Mouse (Mus musculus) lung, adult 2 months (tissue): ENCODE results near the gene Flii. TPM values are rescaled to one million over a fixed set of nuclear protein-coding genes. Genes with fewer than 3 reads are reported as not detected.

Experiments
- DNase-seq: peaks from one replicate; pipeline ENCODE4 v3.0.0; 2022
- H3K4me1 ChIP-seq: fragments of 200-500 bp; 2 replicates; pipeline ENCODE4 v1.6.1; 2011; ENCODE audit warnings: low read length; ENCODE audit not compliant: control insufficient read depth, insufficient read depth
- H3K4me3 ChIP-seq: fragments of 200-500 bp; replicated peaks from 2 replicates; pipeline ENCODE3; 2011; ENCODE audit warnings: low read depth, mild to moderate bottlenecking, control low read depth, low read length; ENCODE audit errors: extremely low read depth
- CTCF ChIP-seq: fragments of 200-500 bp; IDR thresholded peaks from 2 replicates; pipeline ENCODE4 v1.5.1; 2011; ENCODE audit warnings: mild to moderate bottlenecking, low read length, control low read depth; ENCODE audit not compliant: insufficient read depth
- POLR2A ChIP-seq: fragments of 200-500 bp; IDR thresholded peaks from 2 replicates; pipeline ENCODE4 v1.6.1; 2011; ENCODE audit warnings: low read depth, mild to moderate bottlenecking, control low read depth, low read length, borderline replicate concordance; ENCODE audit errors: extremely low read depth
- WGBS: fragments of 180-500 bp; shearing (Covaris S2); methylation state at CpG from one replicate; pipeline ENCODE4 v1.1.7; 2018; 5-methylcytosine and 5-hydroxymethylcytosine counted together
- polyA plus RNA-seq: library from polyadenylated mRNA; depleted of rRNA; stranded (reverse); fragments of >200 nt; gene quantifications from 2 replicates; pipeline ENCODE4 v1.2.3, GENCODE M21; 2012; rRNA removed

Gene Flii
- polyA plus RNA-seq: 236 and 264 TPM in 2 replicates

- H3K4me3 ChIP-seq: peak within 1 kb of the TSS; percentile 99
- peaks cover 18% of the 10 kb centered on the region for H3K4me1 ChIP-seq
- WGBS: under 1% methylated on average over 68 of the region's 71 CpGs
Observed at GRCm38 (mm10) chr11:60726601-60727391, at the start of gene Flii. TSS of gene Flii (minus strand) at chr11:60727263.

GRCm38 (mm10) chr11:60776107-60776828, 49.2 kb upstream of the Flii start:
- TF ChIP-seq CTCF (no peak), POLR2A (no peak)
- no peak for DNase-seq
- H3K4me3 ChIP-seq: peak overlapping the region; percentile 90
- WGBS: 3% methylated on average over 17 of the region's 17 CpGs
- peaks cover 35% of the 10 kb centered on the region for H3K4me1 ChIP-seq

More at GRCm38 (mm10) chr11:60726601-60727391, at the start of gene Flii:
- peak; percentile 84 for DNase-seq
- TF ChIP-seq POLR2A (peak; percentile 76), CTCF (no peak)

GRCm38 (mm10) chr11:60775578-60775977, 48.5 kb upstream of the Flii start:
- Histone ChIP-seq H3K4me3 (no peak overlapping the region), H3K4me1 (peaks cover 29% of the 10 kb centered on the region)
- no peak for DNase-seq
- TF ChIP-seq CTCF (no peak), POLR2A (no peak)
- 47% methylated on average over 6 of the region's 6 CpGs for WGBS

- H3K4me1 ChIP-seq: peaks cover 22% of the 10 kb centered on the region
- no peak for TF ChIP-seq CTCF
- TF ChIP-seq POLR2A: no peak
- DNase-seq: no peak
- WGBS: 17% methylated on average over 1 of the region's 1 CpGs
- H3K4me3 ChIP-seq: no peak overlapping the region
Observed at GRCm38 (mm10) chr11:60774841-60775240, 47.8 kb upstream of the Flii start.

- peaks cover 16% of the 10 kb centered on the region for H3K4me1 ChIP-seq
- no peak for DNase-seq
- TF ChIP-seq CTCF: no peak
- no peak for TF ChIP-seq POLR2A
- WGBS: 91% methylated on average over 3 of the region's 3 CpGs
- no peak overlapping the region for H3K4me3 ChIP-seq
Observed at GRCm38 (mm10) chr11:60774158-60774689, 47.2 kb upstream of the Flii start.

GRCm38 (mm10) chr11:60772161-60772560, 45.1 kb upstream of the Flii start:
- 82% methylated on average over 4 of the region's 4 CpGs for WGBS

GRCm38 (mm10) chr11:60770776-60771175, 43.7 kb upstream of the Flii start:
- no peak overlapping the region for H3K4me3 ChIP-seq
- TF ChIP-seq CTCF (no peak), POLR2A (no peak)
- DNase-seq: no peak
- peaks cover 4% of the 10 kb centered on the region for H3K4me1 ChIP-seq
- WGBS: 89% methylated on average over 3 of the region's 3 CpGs

More at GRCm38 (mm10) chr11:60772161-60772560, 45.1 kb upstream of the Flii start:
- H3K4me3 ChIP-seq: no peak overlapping the region
- H3K4me1 ChIP-seq: peaks cover 10% of the 10 kb centered on the region
- TF ChIP-seq POLR2A: no peak
- TF ChIP-seq CTCF: no peak
- DNase-seq: no peak

GRCm38 (mm10) chr11:60769322-60769721, 42.3 kb upstream of the Flii start:
- no peaks in the 10 kb centered on the region; the same call in 1 of the 2 replicates for H3K4me1 ChIP-seq
- WGBS: 60% methylated on average over 2 of the region's 2 CpGs
- H3K4me3 ChIP-seq: no peak overlapping the region
- TF ChIP-seq CTCF (no peak), POLR2A (no peak)
- DNase-seq: no peak

GRCm38 (mm10) chr11:60766969-60767368, 39.9 kb upstream of the Flii start:
- TF ChIP-seq CTCF: no peak
- TF ChIP-seq POLR2A: no peak
- WGBS: 83% methylated on average over 4 of the region's 4 CpGs
- Histone ChIP-seq H3K4me1 (no peaks in the 10 kb centered on the region; the same call in 1 of the 2 replicates), H3K4me3 (no peak overlapping the region)
- no peak for DNase-seq

- Histone ChIP-seq H3K4me1 (no peaks in the 10 kb centered on the region), H3K4me3 (no peak overlapping the region)
- no peak for DNase-seq
- WGBS: 81% methylated on average over 3 of the region's 3 CpGs
- TF ChIP-seq POLR2A (no peak), CTCF (no peak)
Observed at GRCm38 (mm10) chr11:60761681-60762080, 34.6 kb upstream of the Flii start.
